14 mouse cellular contexts compared by ENCODE assay signal in the genomic region with DNA sequence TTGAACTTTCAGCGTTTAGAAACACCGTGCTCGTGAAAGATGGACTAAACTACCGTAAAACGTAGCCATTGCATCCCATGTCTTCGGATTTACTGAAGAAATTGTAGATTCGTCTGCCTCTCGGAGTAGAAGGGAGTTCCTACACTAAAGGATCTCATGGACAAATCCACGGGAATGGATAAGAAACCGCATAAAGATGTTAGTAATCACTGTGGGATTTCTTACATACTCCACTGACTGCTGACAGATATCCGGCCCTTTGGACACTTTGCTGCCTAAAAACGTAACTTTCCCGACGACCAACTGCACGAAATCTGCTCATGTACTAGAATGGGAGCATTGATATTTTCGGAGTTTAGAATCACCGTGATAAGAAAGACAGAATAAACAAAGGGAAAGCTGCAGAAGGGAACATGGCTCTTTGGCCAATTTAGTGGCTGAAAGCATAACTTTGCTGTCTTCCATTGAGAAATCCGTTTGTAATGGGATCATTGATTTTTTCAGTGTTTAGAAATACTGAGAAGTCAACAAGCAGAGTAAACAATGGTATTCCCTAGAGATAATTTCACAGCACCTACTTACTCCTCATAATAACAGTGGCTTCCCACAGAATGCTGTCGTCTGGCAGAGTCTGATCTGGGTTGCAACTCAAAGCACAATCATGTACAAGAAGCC. TPM values are rescaled to one million over a fixed set of nuclear protein-coding genes. Genes with fewer than 3 reads are reported as not detected.
DNase-seq lines count a peak whose midpoint lies in the region; TF ChIP-seq lines count a peak whose summit lies in the region.
"Not testable (repeated sequence)": the region's sequence is repeated elsewhere in the genome, so short reads cannot be mapped to it uniquely, and the experiment has no call there.
"Had no signal": no experiment of that assay in that cellular context is flagged by ENCODE, and none has a peak within 500 bp of the region (broad histone marks: within the 10 kb centered on the region; RNA-seq: fewer than 3 reads in every experiment).

No protein-coding gene starts in this region.

- intact Hi-C loops in left cerebral cortex, postnatal 25 days (cut with DNase I), result not testable (repeated sequence)

- H3K4me3 ChIP-seq in kidney, adult 2 months (ENCODE audit: insufficient read depth, low read depth, low read length), result not testable (repeated sequence)

- H3K4me1 ChIP-seq in kidney, adult 2 months (ENCODE audit: control insufficient read depth, insufficient read depth, low read length), result not testable (repeated sequence)

- DNase-seq in R1 (ENCODE audit: low read depth, low spot score), result peak; percentile 31
- DNase-seq in cerebellum, postnatal 4 days (ENCODE audit: low spot score in 2 of 2), result peak; percentile 35 to 56
- peak; percentile 20 for DNase-seq in gastrocnemius, postnatal 10 days
- peak; percentile 60 for DNase-seq in kidney, adult 2 months
- DNase-seq in left cerebral cortex, postnatal 25 days (ENCODE audit: low spot score in 2 of 2), result peak; percentile 47 to 56
- DNase-seq in lung, postnatal 36 days, result peak; percentile 66
- peak; percentile 45 to 49 for DNase-seq in right cerebral cortex, adult 2 months (ENCODE audit: low spot score in 2 of 2)
- peak; percentile 26 for DNase-seq in thymus, postnatal 4 days

- H3K27me3 ChIP-seq in kidney, adult 2 months (replicated peaks; ENCODE audit: control insufficient read depth, insufficient read depth, low read length), result not testable (repeated sequence)

- H3K36me3 ChIP-seq in kidney, adult 2 months (ENCODE audit: control insufficient read depth, insufficient read depth, low read length), result not testable (repeated sequence)

- TF ChIP-seq POLR2A in kidney, adult 2 months (IDR thresholded peaks at IDR 0.05; ENCODE audit: low read depth, low read length), result not testable (repeated sequence)

- not testable (repeated sequence) for H3K27ac ChIP-seq in kidney, adult 2 months (ENCODE audit: insufficient read depth, low read depth, low read length)

- 3% methylated on average over 19 of the region's 19 CpGs for WGBS in kidney, adult 2 months

- not testable (repeated sequence) for TF ChIP-seq CTCF in kidney, adult 2 months (conservative IDR thresholded peaks at IDR 0.05; ENCODE audit: insufficient read depth, insufficient read length, low read depth, low read length)

RNA-seq across cellular contexts. Expression of a gene that starts 6.8 kb away (rescaled TPM):
- total RNA-seq in gastrocnemius, postnatal 10 days (2021), result not detected
- not detected in 2 replicates for polyA plus RNA-seq in kidney, adult 2 months (2012; rRNA removed)
- total RNA-seq in left cerebral cortex, postnatal 25 days (2021), result not detected
- polyA plus RNA-seq: C2C12; frontal cortex, adult 2 months; heart, embryonic 11.5 days; hindbrain, embryonic 15.5 days; limb, embryonic 13.5 days; stomach, postnatal 0 days had no signal

RNA-seq across cellular contexts. Expression of a gene that starts 18.3 kb away (rescaled TPM):
- under 1 TPM in 1 of 2 experiments, not detected in 1; 0.29 TPM for total RNA-seq in gastrocnemius, postnatal 10 days (2021)
- polyA plus RNA-seq in kidney, adult 2 months (2012; rRNA removed), result 0.19 and 0.80 TPM in 2 replicates
- not detected for total RNA-seq in left cerebral cortex, postnatal 25 days (2021)
- polyA plus RNA-seq: C2C12; heart, embryonic 11.5 days; hindbrain, embryonic 15.5 days; limb, embryonic 13.5 days; stomach, postnatal 0 days had no signal
